Mouse (Mus musculus): ENCODE measurements around the gene Gpr137c.

The Gpr137c gene

DNA sequence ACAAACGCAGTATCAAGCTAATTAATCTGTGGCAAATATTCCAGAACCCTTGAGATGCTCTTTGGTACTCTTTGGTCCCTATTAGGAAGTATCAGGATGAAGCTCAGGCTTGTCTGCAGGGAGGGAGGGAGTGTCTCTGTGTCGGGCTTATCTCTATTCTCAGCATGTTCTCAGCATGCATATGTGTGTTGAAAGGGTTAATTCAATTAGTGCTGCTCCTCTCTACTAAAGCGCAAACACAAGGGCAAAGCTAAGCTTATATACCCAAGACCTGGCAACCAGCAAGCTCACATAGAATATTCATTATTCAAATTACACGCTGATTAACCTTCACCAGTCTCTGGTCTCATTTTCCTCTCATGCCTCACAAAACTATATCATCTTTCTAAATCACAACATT is 84.4 kb downstream of the Gpr137c start:
- DNase-seq: no peak

DNA sequence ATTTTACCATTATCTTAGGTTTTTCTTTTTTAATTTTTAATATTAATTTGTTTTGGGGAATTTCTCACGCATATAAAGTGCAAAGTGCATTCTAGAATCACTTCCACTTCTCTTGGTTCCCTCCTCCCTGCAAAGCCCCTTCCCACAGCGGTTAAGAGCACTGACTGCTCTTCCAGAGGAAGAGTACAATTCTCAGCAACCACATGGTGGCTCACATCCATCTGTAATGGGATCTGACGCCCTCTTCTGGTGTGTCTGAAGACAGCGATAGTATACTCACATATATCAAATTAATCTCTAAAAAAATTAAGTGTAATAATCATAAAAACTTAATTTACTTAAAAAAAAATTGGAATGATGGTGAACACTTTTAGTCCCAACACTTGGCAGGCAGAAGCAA is 84.9 kb downstream of the Gpr137c start:
- no peak for DNase-seq

DNA sequence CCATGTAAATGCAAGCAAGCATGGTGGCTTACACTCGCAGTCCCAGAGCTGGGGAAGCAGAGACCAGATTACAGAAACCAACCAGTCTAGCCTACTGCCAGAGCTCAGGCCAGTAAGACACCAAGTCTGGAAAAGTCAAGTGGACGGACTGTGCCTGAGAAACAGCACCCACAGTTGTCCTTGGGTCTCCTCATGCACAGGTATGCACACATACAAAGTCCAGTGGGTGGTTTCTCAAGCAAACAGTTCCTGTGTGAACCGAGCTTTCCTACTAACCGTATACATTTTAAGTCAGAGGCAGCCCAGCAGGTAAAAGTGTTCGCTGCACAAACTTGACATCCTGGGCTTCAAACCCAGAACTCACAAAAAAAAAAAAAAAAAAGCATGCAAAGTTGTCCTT is 86.3 kb downstream of the Gpr137c start:
- no peak for DNase-seq

DNA sequence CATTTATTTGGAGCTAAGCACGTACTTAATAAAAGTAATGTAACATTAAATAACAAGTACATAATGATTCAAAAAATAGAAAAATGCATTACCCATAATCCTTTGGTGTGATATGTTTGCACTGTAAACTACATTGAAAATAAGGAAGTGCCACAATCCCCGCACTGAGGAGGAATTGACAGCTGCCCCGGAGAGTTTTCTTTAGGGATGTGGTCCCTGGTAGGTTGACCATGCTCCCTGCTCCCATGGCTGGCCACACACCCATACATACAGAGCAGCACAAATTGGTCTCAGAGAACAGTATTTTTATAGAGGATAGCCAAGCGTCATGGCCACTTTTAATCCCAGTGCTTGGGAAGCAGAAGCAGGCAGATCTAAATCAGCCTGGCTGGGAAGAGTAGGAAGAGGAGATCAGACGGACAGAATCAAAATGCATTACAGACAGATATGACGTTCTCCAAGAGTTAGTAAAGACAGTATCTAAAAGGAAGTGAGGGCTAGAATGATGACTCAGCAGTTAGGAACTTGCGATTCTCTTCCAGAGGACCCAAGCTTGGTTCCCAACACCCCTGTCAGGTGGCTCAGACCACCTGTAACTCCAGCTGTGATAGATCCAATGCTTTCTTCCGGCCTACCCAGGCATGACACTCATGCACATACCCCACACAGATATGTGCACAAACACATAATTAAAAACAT is 88.3 kb downstream of the Gpr137c start:
- no peak for DNase-seq

DNA sequence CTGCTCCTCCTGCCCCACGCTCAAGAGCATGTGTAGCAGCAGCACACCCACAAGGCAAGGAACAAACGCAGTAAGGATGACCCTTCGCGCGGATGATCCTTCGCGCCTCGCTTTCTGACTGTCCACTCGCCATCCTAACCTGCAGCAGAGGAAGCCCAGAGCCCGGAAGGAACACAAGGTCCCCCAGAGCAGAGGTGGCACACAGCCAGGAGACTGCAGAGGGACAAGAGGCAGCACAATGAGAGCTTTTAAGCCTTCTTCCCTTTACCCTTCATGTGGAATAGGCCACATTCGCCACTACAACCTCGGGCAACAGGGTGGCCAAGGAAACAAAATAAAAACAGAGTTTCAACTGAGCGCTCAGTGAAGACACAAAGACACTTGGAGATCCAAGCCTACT is 90.1 kb downstream of the Gpr137c start:
- DNase-seq: no peak

DNA sequence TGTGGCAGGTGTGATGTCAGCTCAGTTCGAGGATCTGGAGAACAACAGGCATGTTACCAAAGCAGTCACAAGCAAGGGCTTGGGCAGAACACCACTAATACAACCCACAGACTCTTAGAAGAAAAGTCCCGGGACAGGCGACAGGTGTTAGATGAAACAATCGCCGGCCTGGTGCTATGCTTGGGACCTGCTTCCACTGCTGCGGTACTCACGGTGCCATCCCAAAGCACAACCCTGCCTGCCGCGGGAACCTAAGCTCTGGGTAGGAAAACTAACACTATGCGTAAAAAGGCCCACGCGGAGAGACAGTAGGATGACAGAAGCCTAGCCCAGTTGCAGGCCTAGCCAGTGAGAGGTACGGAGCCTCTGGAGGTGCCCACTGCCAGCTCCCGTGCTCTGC is 90.6 kb downstream of the Gpr137c start:
- DNase-seq: no peak

DNA sequence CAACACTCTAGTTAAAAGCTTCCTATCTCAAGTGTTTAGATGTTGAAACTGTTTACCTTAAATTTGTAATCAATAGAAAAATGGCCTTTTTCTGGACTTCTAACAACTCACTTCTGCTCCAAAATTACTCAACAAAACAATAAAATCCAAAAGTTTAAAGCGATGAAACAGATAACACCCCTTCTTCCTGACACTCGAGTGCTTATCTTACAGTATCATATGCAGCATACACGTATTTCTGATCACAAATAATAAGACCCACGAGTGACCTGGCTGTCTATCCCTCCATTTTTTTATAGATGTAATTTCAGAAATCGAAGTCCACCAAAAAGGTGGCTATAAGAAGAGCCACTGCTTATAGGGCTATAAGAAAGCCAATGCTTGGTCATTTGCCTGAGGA is 97.4 kb downstream of the Gpr137c start:
- no peak for DNase-seq

DNA sequence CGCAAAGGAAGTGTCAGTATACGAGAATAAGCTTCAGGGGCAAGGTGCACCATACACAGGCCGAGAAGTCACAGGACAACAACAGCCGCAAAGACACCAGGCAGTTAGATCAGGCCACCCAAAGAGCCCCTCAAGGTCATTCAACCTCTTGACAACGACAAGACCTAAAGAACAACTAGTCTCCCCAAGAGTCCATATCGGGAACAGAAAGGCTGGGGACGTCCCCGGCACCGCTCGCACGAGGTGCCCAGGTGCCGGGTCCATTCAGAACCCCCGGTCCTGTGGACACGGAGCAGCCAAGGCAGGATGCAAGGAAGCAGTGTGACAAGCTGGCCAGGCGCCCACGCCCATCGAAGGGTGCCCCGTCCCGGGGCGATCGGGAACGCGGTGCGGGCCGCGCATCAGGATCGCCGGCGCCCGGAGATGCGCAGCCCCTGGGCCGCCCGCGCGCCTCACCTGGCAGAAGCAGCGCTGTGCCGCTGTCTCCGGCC is 98.4 kb downstream of the Gpr137c start:
- DNase-seq: peak in 1 of 2 experiments; percentile 9

DNA sequence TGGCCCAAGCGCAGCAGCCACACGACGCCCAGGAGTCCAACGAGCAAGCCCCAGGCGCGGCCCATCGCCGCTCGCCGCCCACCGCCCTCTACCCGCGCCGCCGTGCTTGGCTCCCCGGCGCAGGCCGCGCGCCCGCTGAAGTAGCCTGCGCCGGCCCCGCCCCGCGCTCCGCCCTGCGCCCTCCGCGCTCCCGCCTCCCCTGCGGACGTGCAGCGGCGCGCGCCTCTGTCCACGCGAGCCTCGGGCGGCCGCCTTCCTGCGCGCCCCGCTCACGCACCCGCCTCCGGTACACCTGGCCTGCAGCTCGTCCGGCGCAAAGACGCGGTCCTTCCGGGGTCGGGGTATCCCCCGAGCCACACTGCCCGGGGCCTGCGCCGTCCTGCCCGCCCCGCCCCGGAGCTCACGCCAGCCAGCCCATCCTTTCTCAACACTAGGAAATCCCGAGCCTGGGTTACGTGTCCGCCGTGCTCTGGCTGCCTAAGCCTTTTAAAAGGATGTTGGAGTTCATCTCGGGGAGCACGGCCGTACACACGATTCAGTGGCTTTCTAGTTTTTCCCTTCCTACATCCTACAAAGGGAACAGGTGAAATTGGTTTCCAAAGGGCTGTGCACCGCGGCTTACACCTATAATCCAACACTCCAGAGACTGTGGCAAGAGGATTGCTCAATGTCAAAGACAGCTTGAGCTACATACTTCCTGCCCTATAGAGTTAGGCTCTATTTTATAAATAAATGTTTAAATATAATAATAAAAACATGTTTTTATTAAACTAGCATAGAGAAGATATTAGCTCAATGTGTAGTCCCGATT is 99.1 kb downstream of the Gpr137c start, which contains the start of gene Ero1l:
Gene Ero1l (minus strand): TSS at position 346 of the 811 bp plus-strand sequence.
- peak; percentile 68 to 75 for DNase-seq

DNA sequence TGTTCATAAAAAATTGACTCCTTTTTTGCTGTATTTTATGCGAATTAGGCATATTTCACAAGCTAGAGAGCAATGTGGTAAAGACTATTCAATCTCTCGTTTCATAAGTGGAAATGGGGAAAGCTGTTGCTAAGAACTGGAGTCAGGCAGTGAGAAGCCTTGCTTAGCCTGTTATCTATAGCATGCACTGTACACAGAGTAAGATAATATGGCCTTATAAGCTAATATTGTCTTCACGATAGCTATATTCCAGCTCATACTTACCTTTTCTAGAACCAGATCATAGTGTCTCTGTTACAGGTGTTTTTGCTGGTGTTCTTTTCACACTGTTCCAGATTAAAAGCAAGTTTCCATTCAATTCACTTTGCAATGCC is 99.7 kb downstream of the Gpr137c start:
- no peak for DNase-seq

DNA sequence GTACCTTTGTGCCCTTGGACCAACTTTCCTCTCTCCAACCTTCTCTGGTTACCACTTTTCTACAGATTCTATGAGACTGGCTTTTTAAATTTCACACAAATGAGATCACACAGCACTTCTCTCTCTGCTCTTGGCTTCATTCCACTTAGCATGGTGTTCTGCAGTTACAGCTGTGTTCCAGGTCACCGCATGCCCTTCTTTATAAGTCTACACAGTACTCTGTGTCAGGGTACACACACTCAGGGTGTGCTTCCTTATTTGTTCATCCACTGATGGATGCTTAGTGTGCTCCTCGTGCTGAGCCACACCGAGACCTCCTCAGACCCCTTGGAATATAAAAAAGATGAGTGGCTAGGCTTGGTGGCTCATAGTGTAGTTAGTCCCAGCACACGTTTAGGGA is 100.6 kb downstream of the Gpr137c start:
- no peak for DNase-seq

DNA sequence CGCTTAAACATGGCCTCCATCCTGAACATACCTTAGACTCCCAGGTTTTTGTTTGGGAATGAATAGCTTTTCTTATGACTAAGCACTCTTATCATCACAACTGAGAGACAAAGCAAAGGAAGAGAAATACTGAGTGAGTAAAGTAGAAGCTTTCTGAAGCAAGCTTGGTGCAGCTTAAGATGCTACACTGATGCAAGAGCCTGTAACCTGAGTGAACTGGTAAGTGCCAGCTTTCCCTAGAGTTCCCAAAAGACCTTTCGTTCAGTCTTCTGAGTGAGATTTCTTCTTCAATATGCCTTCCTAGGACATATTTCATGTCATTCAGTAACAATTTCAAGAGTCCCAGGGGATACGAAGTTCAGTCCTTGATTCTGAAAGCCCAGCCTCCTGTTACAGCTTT is 101.5 kb downstream of the Gpr137c start:
- no peak for DNase-seq

DNA sequence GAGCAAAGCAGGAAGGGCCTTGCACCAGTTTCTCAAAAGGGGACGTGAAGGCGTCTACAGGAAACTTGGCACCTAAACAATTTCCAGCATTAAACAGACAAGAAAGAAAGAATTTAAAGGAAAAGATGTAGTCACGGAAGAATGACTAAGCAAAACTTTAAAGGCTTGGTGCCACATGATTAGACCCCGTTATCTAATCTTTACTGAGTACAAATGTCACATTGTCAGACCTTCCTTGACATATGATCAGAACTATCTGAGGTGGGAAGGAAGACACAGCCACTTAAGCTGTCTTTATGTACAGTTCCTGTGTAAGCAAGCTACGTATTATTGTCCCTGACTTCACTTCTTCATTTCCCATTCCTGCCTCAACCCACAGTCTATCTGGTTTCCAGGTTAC is 102.1 kb downstream of the Gpr137c start:
- no peak for DNase-seq

DNA sequence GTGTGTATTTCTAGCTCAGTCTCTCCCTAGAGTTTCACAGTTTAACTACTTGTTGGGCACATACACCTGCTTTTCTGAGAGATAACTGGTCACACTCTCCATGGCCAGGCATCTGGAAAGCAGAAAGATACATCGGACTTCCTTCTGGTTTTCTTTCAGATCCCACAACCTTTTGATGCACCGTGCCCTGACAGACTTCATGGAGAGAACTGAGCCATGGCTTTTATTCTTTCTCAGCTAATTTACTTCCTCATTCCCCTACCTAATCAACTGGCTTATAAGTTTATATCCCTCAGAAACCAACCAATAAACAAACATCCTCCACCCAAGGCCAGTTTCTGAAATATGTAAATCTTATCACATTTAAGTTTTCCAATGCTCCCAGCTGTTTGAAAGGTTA is 102.9 kb downstream of the Gpr137c start:
- DNase-seq: no peak

DNA sequence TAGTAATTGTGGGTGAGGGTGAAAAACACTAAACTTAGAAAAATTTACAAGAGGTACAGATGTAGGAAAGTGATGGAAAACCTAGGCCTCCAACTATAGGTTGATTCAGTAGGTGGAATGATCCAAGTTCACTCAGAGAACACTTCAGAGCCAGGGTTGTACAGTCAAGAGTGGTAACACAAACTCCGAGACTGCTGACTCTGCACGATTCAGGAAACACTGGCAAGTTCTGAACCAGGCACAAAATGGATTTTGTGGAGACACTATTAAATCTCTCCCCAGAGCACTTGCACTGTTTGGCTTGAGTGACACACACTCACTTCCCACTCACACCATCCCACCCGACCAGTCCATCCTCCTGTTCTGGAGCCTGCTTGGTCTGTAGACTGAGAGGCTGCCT is 103.8 kb downstream of the Gpr137c start:
- DNase-seq: no peak

DNA sequence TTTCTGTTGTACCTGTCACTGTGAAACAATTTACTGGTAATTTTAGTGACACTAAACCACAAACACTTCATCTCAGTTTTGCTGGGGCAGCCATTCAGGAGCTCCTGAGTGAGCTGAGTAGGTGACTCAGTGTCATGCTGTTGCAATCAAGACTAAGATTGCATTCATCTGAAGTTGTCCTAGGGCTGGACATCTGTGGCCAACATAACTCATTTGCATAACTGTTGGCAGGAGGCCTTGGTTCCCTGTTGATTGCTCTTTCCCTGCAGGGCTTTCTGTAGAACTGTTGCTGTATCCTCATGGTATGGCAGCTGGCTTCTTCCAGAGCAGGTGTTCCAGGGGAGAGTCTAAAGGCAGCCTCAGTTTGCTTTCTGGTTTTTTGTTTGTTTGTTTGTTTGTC is 106.0 kb downstream of the Gpr137c start:
- DNase-seq: peak in 1 of 2 experiments; percentile 12

DNA sequence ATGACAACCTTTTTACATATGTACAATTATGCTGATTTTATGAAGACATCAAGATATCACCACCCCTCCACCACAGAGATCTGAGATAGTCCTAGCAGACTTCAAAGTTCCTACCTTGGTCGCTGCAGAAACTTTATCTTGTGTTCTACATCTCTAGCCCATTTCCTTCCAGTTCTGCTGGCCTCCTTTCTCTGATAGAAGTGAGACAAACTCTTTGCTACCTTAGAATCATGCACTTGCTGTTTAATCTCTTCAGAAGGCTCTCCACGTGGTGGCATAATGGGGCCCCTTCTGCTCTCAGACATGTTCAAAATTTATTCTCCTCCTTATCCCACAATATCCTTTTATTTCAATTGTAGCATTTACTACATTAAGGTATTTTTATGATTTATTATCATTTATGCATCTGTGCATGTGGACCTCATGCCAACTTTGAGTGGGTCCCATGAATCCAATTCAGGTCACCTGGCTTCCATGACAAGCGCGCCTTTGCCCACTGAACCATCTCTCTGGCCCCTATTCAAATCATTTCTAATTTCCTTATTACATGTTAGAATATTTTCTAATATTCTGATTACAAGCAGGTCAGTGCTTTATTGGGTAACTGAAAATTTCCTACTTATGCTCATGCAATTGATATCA is 108.7 kb downstream of the Gpr137c start:
- no peak for DNase-seq

DNA sequence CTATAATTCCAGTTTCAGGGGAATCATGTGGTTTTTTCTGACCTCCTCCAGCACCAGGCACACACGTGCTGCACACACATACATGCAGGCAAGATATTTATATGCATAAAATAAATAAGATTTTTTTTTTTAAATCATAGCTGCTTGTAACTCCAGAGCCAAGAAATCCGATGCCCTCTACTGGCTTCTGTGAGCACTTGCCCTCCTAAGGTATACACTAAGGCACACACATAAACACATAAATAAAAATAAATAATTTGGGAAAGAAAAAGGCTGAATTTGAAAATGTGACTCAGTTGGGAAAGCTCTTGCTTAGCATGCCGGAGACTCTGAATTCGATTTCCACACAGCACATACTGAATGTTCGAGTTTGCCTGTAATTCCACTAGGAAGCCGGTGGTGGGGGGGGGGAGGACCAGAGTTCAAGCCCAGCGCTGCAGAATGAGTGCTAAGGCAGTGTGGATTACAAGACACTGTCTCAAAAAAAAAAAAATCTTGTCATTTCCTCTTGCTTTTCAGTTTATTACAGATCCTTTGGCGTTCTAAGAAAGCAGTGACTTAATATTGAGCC is 109.6 kb downstream of the Gpr137c start:
- peak in 1 of 2 experiments; percentile 12 for DNase-seq

DNA sequence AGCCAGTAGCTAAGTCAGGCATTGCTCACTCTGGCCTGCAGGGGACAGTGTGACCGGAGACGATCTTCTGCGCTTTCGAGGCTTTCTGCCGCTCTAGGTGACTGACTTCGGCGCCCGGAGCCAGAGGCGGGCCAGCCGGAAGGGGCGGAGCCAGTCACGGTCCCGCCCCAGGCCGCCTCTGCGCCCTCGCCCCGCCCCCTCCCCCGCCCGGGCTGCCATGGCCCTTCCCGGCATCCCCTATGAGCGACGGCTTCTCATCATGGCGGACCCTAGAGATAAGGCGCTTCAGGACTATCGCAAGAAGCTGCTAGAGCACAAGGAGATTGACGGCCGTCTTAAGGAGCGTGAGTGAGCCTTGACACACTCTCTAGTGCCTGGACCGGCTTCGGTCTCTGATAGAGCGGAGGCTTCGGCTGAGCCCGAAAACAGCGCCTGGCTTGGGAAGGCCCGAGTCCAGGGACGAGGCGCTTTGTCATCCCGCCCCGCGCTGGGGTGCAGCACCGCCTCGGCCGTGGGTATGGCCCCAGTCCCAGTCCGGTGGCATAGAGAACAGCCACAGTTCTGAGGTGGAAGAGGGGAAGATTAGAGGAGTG is 110.2 kb downstream of the Gpr137c start, which contains the start of gene Psmc6:
Gene Psmc6 (plus strand): TSS at position 200 of the 593 bp plus-strand sequence.
- peak; percentile 91 for DNase-seq

Measured in kidney, adult 8-10 months (tissue).